Mouse (Mus musculus): Measurements from ENCODE around the gene Lgals8. TPM values are rescaled to one million over a fixed set of nuclear protein-coding genes. Genes with fewer than 3 reads are reported as not detected.

Gene Lgals8
- total RNA-seq (2023), result 178 to 187 TPM (median 180 TPM) in 4 replicates

GRCm38 (mm10) chr13:12464844-12465243, at the start of gene Lgals8:
Lgals8 (minus strand) TSS chr13:12464944.

GRCm38 (mm10) chr13:12394609-12395505, 69.9 kb downstream of the Lgals8 start, which contains the start of gene Heatr1:
Heatr1 (plus strand) TSS chr13:12395027.

Other genes starting within 250 kb of the Lgals8 start
- 36.6 to 40.3 TPM (median 39.8 TPM) in 4 replicates for gene Mtr, start 206.8 kb downstream of the Lgals8 start, total RNA-seq (2023)
- gene Actn2, start 124.2 kb downstream of the Lgals8 start, total RNA-seq (2023), result not detected in 4 replicates
- 89.6 to 111 TPM (median 98.4 TPM) in 4 replicates for gene Heatr1, start 69.9 kb downstream of the Lgals8 start, total RNA-seq (2023)
- 21.7 to 23.5 TPM (median 22.4 TPM) in 4 replicates for gene Edaradd, start 55.5 kb upstream of the Lgals8 start, total RNA-seq (2023)
- 108 to 114 TPM (median 112 TPM) in 4 replicates for gene Ero1lb, start 100.9 kb upstream of the Lgals8 start, total RNA-seq (2023)

Measured in B cell, adult 62 days (primary cell).